Mouse (Mus musculus): ENCODE measurements around the gene Slc37a1.
A peak's percentile ranks its signal among the peaks of the same experiment; 100 is the strongest.

DNA sequence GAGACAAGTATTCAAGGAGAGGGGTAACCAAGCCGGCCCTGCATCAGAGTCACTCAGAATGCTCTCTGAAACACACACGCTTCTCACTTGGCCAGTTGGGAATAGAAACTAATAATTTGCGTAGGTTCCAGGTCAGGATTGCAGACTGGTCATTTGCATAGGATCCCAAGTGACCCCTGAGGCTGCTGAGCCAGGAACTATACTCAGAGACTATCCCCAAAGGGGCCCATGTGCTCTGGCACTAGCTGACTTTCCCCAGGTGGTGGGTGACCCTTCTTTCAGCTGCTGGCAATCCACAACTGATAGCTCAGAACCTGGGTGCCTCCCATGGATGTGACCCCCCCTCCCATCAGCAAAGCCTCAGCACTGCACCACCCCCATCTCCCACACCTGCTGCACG is 27.4 kb upstream of the Slc37a1 start:
- TF ChIP-seq CTCF (IDR thresholded peaks at IDR 0.05; ENCODE audit: control insufficient read depth, insufficient read depth, insufficient replicate concordance, low read depth, low read length), result no peak
- 0 out of 2 replicates have a peak, but pooled peaks have one; percentile 31 for TF ChIP-seq POLR2A (IDR thresholded peaks at IDR 0.05; ENCODE audit: control insufficient read depth, low read depth, low read length)

Measured in testis, adult 2 months (tissue).